Mouse (Mus musculus) forebrain, embryonic 13.5 days (tissue): ENCODE data around the gene Tmem117. TPM values are rescaled to one million over a fixed set of nuclear protein-coding genes. Genes with fewer than 3 reads are reported as not detected.

Experiments
- ATAC-seq: fragments of 200-750 bp; cut with Nextera tagmentation; 2 replicates; pipeline ENCODE4 v1.8.0; 2017
- H3K27ac ChIP-seq: fragments of 300-500 bp; sonication (generic); 2 replicates; pipeline ENCODE4 v1.5.1; 2015; ENCODE audit warnings: inconsistent platforms, mild to moderate bottlenecking, moderate library complexity
- H3K27me3 ChIP-seq: fragments of 300-500 bp; sonication (generic); 2 replicates; pipeline ENCODE4 v1.6.1; 2015; ENCODE audit warnings: mild to moderate bottlenecking, inconsistent platforms
- H3K36me3 ChIP-seq: fragments of 300-500 bp; sonication (generic); 2 replicates; pipeline ENCODE4 v1.6.1; 2015; ENCODE audit warnings: mild to moderate bottlenecking, inconsistent platforms; ENCODE audit not compliant: poor library complexity, severe bottlenecking
- H3K4me1 ChIP-seq: fragments of 300-500 bp; sonication (generic); 2 replicates; pipeline ENCODE4 v1.6.1; 2015; ENCODE audit warnings: inconsistent platforms
- H3K4me2 ChIP-seq: fragments of 300-500 bp; sonication (generic); 2 replicates; pipeline ENCODE4 v1.6.1; 2015; ENCODE audit warnings: inconsistent platforms, mild to moderate bottlenecking, moderate library complexity
- H3K4me3 ChIP-seq: fragments of 300-500 bp; sonication (generic); 2 replicates; pipeline ENCODE4 v1.5.1; 2015; ENCODE audit warnings: mild to moderate bottlenecking, inconsistent platforms
- H3K9ac ChIP-seq: fragments of 300-500 bp; sonication (generic); 2 replicates; pipeline ENCODE4 v1.6.1; 2015; ENCODE audit warnings: mild to moderate bottlenecking, inconsistent platforms
- H3K9me3 ChIP-seq: fragments of 300-500 bp; sonication (generic); replicated peaks from 2 replicates; pipeline ENCODE4 v1.6.1; 2016; ENCODE audit warnings: inconsistent platforms
- WGBS: fragments of 180-500 bp; shearing (Covaris S2); methylation state at CpG from one replicate; pipeline ENCODE4 v1.1.7; 2015; 5-methylcytosine and 5-hydroxymethylcytosine counted together
- polyA plus RNA-seq: library from polyadenylated mRNA; unstranded; fragments of >200 nt; fragmentation: Nextera tagmentation; extraction: Ambion mirVana; gene quantifications from 2 replicates; pipeline ENCODE4 v1.2.1, GENCODE M21; 2015

Tmem117 gene
- polyA plus RNA-seq, 1 experiment from 2014 or later: 1.2 TPM

GRCm38 (mm10) chr15:94793455-94793854 lies 164.4 kb downstream of the Tmem117 start:
- Histone ChIP-seq H3K27me3 (no peaks in the 10 kb centered on the region), H3K4me3 (no peak overlapping the region), H3K9me3 (no peaks in the 10 kb centered on the region), H3K9ac (no peak overlapping the region), H3K36me3 (no peaks in the 10 kb centered on the region), H3K27ac (no peak overlapping the region), H3K4me1 (peaks cover 4% of the 10 kb centered on the region; the same call in 1 of the 2 replicates), H3K4me2 (no peak overlapping the region)
- WGBS: 94% methylated on average over 8 of the region's 8 CpGs
- no peak for ATAC-seq

- WGBS: 61% methylated on average over 4 of the region's 4 CpGs
- no peaks in the 10 kb centered on the region for H3K36me3 ChIP-seq
- H3K27me3 ChIP-seq: no peaks in the 10 kb centered on the region
- H3K4me3 ChIP-seq: no peak overlapping the region
- H3K4me1 ChIP-seq: peaks cover 9% of the 10 kb centered on the region; the same call in 1 of the 2 replicates
- no peak overlapping the region for H3K9ac ChIP-seq
- H3K4me2 ChIP-seq: no peak overlapping the region
- H3K9me3 ChIP-seq: no peaks in the 10 kb centered on the region
- H3K27ac ChIP-seq: no peak overlapping the region
- no peak for ATAC-seq
These were observed 166.5 kb downstream of the Tmem117 start for GRCm38 (mm10) chr15:94795484-94795883.

- Histone ChIP-seq H3K27me3 (no peaks in the 10 kb centered on the region), H3K27ac (no peak overlapping the region), H3K36me3 (no peaks in the 10 kb centered on the region), H3K9ac (no peak overlapping the region), H3K4me1 (peaks cover 13% of the 10 kb centered on the region), H3K9me3 (no peaks in the 10 kb centered on the region), H3K4me2 (no peak overlapping the region), H3K4me3 (no peak overlapping the region)
- 15% methylated on average over 3 of the region's 3 CpGs for WGBS
- ATAC-seq: no peak
These were observed 169.2 kb downstream of the Tmem117 start for GRCm38 (mm10) chr15:94798236-94798635.

GRCm38 (mm10) chr15:94801462-94801861 lies 172.4 kb downstream of the Tmem117 start:
- no peaks in the 10 kb centered on the region for H3K9me3 ChIP-seq
- no peak overlapping the region for H3K4me2 ChIP-seq
- WGBS: 69% methylated on average over 8 of the region's 8 CpGs
- peaks cover 19% of the 10 kb centered on the region for H3K4me1 ChIP-seq
- no peak overlapping the region for H3K4me3 ChIP-seq
- H3K27ac ChIP-seq: no peak overlapping the region
- no peak for ATAC-seq
- no peaks in the 10 kb centered on the region for H3K27me3 ChIP-seq
- H3K9ac ChIP-seq: no peak overlapping the region
- no peaks in the 10 kb centered on the region for H3K36me3 ChIP-seq

- H3K9ac ChIP-seq: no peak overlapping the region
- no peaks in the 10 kb centered on the region for H3K9me3 ChIP-seq
- 81% methylated on average over 17 of the region's 17 CpGs for WGBS
- H3K27me3 ChIP-seq: no peaks in the 10 kb centered on the region
- peaks cover 19% of the 10 kb centered on the region for H3K4me1 ChIP-seq
- H3K36me3 ChIP-seq: no peaks in the 10 kb centered on the region
- no peak for ATAC-seq
- H3K27ac ChIP-seq: no peak overlapping the region
- H3K4me2 ChIP-seq: no peak overlapping the region
- no peak overlapping the region for H3K4me3 ChIP-seq
These were observed 173.8 kb downstream of the Tmem117 start for GRCm38 (mm10) chr15:94802820-94803219.

GRCm38 (mm10) chr15:94803624-94804342 lies 174.8 kb downstream of the Tmem117 start:
- Histone ChIP-seq H3K9ac (no peak overlapping the region), H3K4me1 (peaks cover 12% of the 10 kb centered on the region), H3K27ac (no peak overlapping the region), H3K36me3 (no peaks in the 10 kb centered on the region), H3K9me3 (no peaks in the 10 kb centered on the region), H3K27me3 (no peaks in the 10 kb centered on the region), H3K4me3 (no peak overlapping the region), H3K4me2 (no peak overlapping the region)
- ATAC-seq: peak; percentile 91
- 64% methylated on average over 17 of the region's 17 CpGs for WGBS

- Histone ChIP-seq H3K27ac (no peak overlapping the region), H3K9me3 (no peaks in the 10 kb centered on the region), H3K4me1 (peaks cover 10% of the 10 kb centered on the region), H3K9ac (no peak overlapping the region), H3K36me3 (no peaks in the 10 kb centered on the region), H3K27me3 (no peaks in the 10 kb centered on the region), H3K4me3 (no peak overlapping the region), H3K4me2 (no peak overlapping the region)
- 90% methylated on average over 3 of the region's 3 CpGs for WGBS
- no peak for ATAC-seq
These were observed 177.0 kb downstream of the Tmem117 start for GRCm38 (mm10) chr15:94806005-94806404.

- WGBS: 68% methylated on average over 5 of the region's 5 CpGs
- no peaks in the 10 kb centered on the region for H3K36me3 ChIP-seq
- no peak overlapping the region for H3K27ac ChIP-seq
- no peaks in the 10 kb centered on the region for H3K27me3 ChIP-seq
- no peak overlapping the region for H3K9ac ChIP-seq
- 0 out of 2 replicates have a peak, but pooled peaks cover 4% of the 10 kb centered on the region for H3K4me1 ChIP-seq
- no peak overlapping the region for H3K4me2 ChIP-seq
- peak; percentile 38; the same call in 1 of the 2 replicates for ATAC-seq
- no peaks in the 10 kb centered on the region for H3K9me3 ChIP-seq
- H3K4me3 ChIP-seq: no peak overlapping the region
These were observed 182.5 kb downstream of the Tmem117 start for GRCm38 (mm10) chr15:94811550-94811949.

- Histone ChIP-seq H3K4me2 (no peak overlapping the region), H3K27me3 (no peaks in the 10 kb centered on the region), H3K27ac (no peak overlapping the region), H3K36me3 (no peaks in the 10 kb centered on the region), H3K9ac (no peak overlapping the region), H3K4me3 (no peak overlapping the region), H3K4me1 (0 out of 2 replicates have a peak, but pooled peaks cover 4% of the 10 kb centered on the region), H3K9me3 (no peaks in the 10 kb centered on the region)
- 88% methylated on average over 15 of the region's 15 CpGs for WGBS
- no peak for ATAC-seq
These were observed 185.4 kb downstream of the Tmem117 start for GRCm38 (mm10) chr15:94814213-94815100.

GRCm38 (mm10) chr15:94835634-94836033 lies 206.6 kb downstream of the Tmem117 start:
- Histone ChIP-seq H3K27me3 (no peaks in the 10 kb centered on the region), H3K4me1 (no peaks in the 10 kb centered on the region), H3K9ac (no peak overlapping the region), H3K9me3 (no peaks in the 10 kb centered on the region), H3K36me3 (no peaks in the 10 kb centered on the region), H3K4me3 (no peak overlapping the region), H3K27ac (no peak overlapping the region), H3K4me2 (no peak overlapping the region)
- WGBS: 88% methylated on average over 3 of the region's 3 CpGs
- no peak for ATAC-seq

- Histone ChIP-seq H3K4me2 (no peak overlapping the region), H3K27ac (no peak overlapping the region), H3K4me3 (no peak overlapping the region), H3K27me3 (no peaks in the 10 kb centered on the region), H3K36me3 (no peaks in the 10 kb centered on the region), H3K9ac (no peak overlapping the region), H3K9me3 (no peaks in the 10 kb centered on the region), H3K4me1 (no peaks in the 10 kb centered on the region)
- 87% methylated on average over 4 of the region's 4 CpGs for WGBS
- no peak for ATAC-seq
These were observed 209.6 kb downstream of the Tmem117 start for GRCm38 (mm10) chr15:94838646-94839045.

- H3K27me3 ChIP-seq: no peaks in the 10 kb centered on the region
- H3K27ac ChIP-seq: no peak overlapping the region
- no peaks in the 10 kb centered on the region for H3K4me1 ChIP-seq
- no peak overlapping the region for H3K9ac ChIP-seq
- no peaks in the 10 kb centered on the region for H3K9me3 ChIP-seq
- H3K36me3 ChIP-seq: no peaks in the 10 kb centered on the region
- H3K4me2 ChIP-seq: no peak overlapping the region
- no peak overlapping the region for H3K4me3 ChIP-seq
- 83% methylated on average over 2 of the region's 2 CpGs for WGBS
- ATAC-seq: no peak
These were observed 218.5 kb downstream of the Tmem117 start for GRCm38 (mm10) chr15:94847501-94847900.
